Mouse (Mus musculus) cerebellum, adult 18-20 months (tissue): ENCODE results near the gene Hunk.

ENCODE experiments used
- DNase-seq, 2 experiments: peaks; one replicate each; pipeline ENCODE4 v3.0.0; 2021

Hunk gene

GRCm38 (mm10) chr16:90440654-90441053 is 54.8 kb downstream of the Hunk start:
- DNase-seq, result no peak

DNA sequence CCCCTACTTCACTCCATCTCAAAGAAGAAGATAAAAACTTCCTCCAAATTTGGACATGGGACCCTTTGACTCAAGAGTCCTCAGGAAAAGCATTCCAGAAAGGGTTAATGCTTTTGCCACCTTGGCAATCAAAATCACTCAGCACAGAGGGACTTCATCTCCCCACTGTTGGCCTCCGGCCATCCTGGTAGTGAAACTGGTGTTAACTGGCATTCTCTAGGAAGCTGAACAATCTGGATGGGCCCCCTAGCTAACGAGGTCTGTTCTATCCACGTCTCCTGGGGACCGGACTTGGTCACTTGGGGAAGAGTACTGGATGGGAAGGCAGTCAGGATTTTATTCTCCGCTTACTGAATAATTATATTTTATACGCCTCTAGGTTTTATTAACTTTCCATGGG is 57.2 kb downstream of the Hunk start:
- DNase-seq, result no peak

DNA sequence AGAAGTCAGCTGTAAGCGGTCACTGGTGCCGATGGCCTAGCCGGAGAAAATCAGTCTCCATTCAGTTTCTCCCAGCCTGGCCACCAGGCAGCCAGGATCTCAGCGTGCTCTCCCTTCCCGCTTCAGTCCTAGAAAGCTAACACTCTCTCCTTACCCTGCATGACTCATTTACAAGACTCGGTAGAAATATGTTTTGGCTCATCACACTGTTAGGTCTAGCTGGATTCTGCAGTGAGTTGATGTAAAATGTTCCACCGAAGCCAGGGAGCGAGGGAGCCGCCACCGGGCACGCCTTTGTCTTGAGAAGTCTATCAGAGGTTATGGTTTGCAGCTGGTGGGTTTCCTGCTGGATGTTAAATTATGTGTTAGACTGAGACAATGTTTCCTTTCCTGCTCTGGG is 67.4 kb downstream of the Hunk start:
- peak in 1 of 2 experiments; percentile 6 for DNase-seq

DNA sequence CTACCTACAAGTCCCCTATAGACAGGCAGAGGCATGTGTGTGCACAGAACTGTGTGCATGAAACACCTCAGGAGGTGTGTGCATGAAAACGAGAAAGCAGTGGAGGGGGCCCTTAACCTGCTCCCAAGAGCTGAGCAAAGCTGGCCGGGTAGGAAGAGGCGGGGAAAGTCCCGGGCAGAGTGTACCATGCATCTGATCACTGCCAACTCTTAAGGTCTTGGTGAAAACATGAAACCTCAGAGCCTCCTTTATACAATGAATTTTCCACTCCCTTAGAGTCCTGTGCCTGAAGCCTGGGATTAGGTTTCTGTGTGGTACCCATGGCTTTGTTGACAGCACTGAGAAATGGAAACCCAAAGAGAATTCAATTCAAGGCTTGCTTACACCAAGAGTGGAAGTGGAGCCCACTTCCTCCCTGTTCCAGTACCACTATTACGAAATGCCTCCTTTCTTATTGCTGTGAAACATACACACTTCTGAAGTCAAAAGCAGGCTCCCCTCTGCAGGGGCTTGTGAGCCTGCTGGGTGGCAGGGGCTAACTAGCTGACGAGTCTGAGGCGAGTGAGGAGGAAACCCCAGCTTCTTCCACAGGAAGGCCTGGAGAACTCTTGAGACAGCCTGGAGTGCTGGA is 70.8 kb downstream of the Hunk start:
- no peak for DNase-seq

- no peak for DNase-seq
These were observed 73.2 kb downstream of the Hunk start for GRCm38 (mm10) chr16:90458899-90459610.

DNA sequence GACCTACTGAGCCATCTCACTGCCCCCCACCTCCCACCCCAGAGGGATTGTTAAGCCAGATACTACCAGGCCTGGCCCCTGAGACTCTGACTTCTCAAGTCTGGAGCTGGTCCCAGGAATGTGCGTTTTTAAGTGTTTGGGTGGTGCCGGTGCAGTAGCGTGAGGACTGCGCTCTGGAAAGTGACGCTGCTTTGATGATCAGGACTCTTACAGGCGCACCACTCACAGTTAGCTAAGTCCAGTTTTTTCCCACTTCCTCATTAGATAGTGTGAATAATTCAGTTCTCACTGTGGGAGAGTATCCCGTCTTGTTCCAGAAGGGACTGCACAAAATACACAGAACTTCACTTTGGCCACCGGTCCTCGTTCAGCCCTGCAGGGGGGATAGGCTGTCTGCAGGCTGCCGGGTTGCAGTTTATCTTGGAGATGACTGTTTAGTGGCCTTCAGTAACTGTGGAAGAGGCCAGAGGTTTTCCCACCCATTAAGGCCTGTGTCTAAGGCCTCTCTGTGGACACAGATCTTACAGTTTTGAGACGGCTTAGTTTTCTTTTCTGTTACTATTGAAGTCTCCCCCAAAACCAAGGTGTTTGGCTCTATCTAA is 75.6 kb downstream of the Hunk start:
- DNase-seq, result no peak

GRCm38 (mm10) chr16:90462728-90463275 is 77.0 kb downstream of the Hunk start:
- DNase-seq, result no peak

DNA sequence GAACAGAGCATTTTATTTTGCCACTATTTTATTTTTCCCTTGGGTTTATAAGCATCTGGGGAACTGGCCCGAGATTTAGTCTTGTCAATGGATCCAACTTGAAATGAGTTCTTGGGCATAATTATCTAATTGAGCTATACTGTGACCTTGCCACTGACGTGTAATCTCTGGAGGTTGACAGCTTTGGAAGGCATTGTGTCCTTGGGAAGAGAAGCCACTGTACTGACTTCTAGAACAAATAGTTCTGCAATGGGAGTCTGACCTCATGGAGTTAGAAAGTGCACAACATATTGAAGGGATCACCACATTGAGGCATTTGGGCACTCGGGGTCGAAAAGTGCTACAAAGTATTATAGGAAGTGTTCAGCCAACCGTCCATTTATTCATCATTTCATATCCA is 79.3 kb downstream of the Hunk start:
- DNase-seq, result no peak

DNA sequence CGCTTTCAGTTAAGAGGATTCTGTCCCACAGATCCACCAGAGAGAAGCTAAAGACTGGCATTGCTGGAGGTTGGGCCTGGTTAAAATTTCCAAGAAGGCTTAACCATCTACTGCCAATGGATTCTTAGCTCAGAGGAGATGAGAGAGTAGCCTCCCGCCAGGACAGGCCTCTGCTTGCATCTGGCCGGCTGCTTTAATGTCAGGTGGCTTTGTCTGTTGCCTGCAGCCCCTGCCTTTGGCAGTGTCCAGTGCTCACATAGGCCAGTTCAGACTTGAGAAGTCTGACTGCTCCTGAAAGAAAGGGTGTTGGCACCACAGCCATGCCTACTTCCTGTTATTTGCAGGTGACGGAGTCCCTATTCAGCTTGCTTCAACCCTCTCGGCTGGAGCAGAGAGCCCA is 82.5 kb downstream of the Hunk start:
- DNase-seq, result no peak

GRCm38 (mm10) chr16:90475701-90476229 is 90.0 kb downstream of the Hunk start:
- no peak for DNase-seq

DNA sequence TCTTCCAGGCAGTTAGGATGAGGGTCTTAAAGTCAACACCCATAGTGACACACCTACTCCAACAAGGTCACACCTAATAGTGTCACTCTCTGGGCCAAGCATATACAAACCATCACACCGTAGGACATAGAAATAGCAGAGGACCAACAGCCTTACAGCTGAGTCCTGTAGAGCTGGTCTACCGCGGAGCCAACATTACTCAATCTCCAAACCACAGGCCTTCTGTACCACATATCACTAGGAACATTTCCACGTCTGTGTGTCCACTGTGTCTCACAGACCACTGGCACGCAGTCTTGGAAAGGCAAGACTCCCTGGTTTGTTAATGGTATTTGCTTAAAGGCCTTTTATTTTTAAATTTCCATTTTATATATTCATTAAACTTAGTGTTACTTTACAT is 95.8 kb downstream of the Hunk start:
- no peak for DNase-seq

- DNase-seq, result no peak
These were observed 97.5 kb downstream of the Hunk start for GRCm38 (mm10) chr16:90483341-90483740.

GRCm38 (mm10) chr16:90485125-90485524 is 99.3 kb downstream of the Hunk start:
- DNase-seq, result no peak

DNA sequence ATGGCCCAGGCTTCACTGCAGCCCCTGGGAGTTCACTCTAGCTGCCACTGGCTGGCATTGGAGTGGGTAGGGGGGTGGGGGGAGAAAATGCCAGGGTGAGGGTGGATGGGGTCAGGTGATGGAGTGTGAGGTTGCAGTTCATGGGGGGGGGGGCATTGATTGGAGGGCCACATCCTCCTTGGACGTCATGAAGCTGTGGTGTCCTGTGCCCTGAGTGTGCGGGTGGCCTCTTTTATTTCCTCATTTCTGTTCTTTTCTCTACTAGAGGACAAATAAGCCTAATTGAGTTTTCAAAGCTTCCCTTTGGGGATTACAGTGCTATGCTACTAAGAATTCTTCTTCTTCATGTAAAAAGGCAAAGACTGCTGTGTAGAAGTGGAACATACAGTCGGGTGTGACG is 99.8 kb downstream of the Hunk start:
- DNase-seq, result no peak

DNA sequence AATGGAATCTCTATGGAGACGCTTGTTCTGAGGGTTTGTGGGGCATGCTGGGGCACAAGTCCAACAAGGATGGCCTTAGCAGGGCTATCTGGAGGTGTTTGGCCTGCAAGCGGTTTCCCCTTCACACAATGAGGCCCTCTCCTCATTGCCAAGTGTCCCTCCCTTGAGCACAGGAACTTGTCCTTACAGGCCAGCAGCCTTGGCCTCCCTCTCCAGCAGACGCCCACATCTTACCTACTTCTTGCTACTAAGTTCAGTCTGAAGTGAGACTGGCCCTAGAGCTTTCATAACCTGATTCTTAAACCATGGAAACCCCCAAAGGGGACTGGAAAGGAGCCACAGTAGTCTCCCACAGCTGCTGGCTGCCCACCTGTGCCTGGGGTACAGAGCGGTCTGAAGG is 104.3 kb downstream of the Hunk start:
- DNase-seq, result no peak

- peak in 1 of 2 experiments; percentile 5 for DNase-seq
These were observed 106.2 kb downstream of the Hunk start for GRCm38 (mm10) chr16:90491898-90492499.

GRCm38 (mm10) chr16:90496930-90497329 is 111.1 kb downstream of the Hunk start:
- no peak for DNase-seq

GRCm38 (mm10) chr16:90497749-90498464 is 112.1 kb downstream of the Hunk start:
- peak; percentile 4 to 6 for DNase-seq

DNA sequence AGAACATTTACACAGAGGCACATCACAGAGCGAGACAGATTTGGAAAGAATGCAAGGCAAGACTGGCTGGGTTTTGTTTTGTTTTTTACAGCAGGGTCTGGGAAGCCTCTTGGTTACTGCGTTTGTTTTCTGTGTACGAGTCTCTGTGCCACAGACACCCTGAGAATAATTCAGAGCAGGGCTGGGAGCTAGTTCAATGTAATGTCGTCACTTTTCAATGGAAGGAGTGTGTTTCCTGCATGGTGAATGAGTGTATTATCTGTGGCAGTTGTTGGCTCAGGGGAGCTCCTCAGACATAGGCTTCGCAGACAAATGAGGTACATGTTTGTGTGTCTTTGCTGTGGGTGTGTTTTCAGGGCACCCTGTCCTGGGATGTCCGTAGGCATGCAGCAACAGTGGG is 115.0 kb downstream of the Hunk start:
- no peak for DNase-seq

DNA sequence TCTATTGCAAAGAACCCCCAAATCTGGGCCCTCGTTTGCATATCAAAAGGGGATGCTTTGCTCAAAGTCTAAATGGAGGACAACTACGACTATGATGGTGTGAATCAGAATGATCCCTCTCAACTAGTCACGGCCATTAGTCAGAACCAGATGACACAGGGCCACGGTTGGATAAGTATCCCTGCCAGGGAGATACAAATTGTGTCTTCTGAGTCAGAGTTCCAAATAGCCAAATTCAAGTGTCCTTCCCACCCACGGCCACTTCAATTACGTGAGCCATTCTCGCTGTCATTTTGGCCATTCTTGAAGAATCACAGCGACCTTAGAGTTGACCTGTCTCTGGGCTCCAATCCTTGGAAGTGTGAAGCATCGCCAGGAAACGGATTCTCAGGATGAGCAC is 119.4 kb downstream of the Hunk start:
- DNase-seq, result no peak

GRCm38 (mm10) chr16:90505680-90506079 is 119.9 kb downstream of the Hunk start:
- DNase-seq, result no peak

- no peak for DNase-seq
These were observed 125.9 kb downstream of the Hunk start for GRCm38 (mm10) chr16:90511551-90512296.
